Mouse (Mus musculus) midbrain, postnatal 0 days (tissue): ENCODE measurements at regions not wholly inside any gene's neighbourhood (a gene's known extent, or its start where the extent isn't known, plus 50 kb on each side); places are given as distances from the start of the nearest gene placed in this dataset.
A peak's percentile ranks its signal among the peaks of the same experiment; 100 is the strongest.

Experiments
- ATAC-seq: fragments of 200-750 bp; cut with Nextera tagmentation; 2 replicates; pipeline ENCODE4 v1.8.0; 2017; ENCODE audit warnings: moderate number of reproducible peaks, mild to moderate bottlenecking, moderate TSS enrichment, moderate library complexity; ENCODE audit not compliant: low FRiP score
- DNase-seq: peaks from one replicate; pipeline ENCODE4 v3.0.0-alpha.2; 2015; ENCODE audit warnings: low spot score
- H3K27ac ChIP-seq: fragments of 300-500 bp; sonication (generic); 2 replicates; pipeline ENCODE4 v1.5.1; 2014; ENCODE audit warnings: low read depth, mild to moderate bottlenecking, low read length, mixed read lengths
- H3K27me3 ChIP-seq: fragments of 300-500 bp; sonication (generic); 2 replicates; pipeline ENCODE4 v1.6.1; 2014; ENCODE audit warnings: low read length, control low read depth, mixed read lengths; ENCODE audit not compliant: insufficient read depth
- H3K36me3 ChIP-seq: fragments of 300-500 bp; sonication (generic); 2 replicates; pipeline ENCODE4 v1.6.1; 2014; ENCODE audit warnings: low read length, control low read depth, mixed read lengths; ENCODE audit not compliant: insufficient read depth
- H3K4me1 ChIP-seq: fragments of 300-500 bp; sonication (generic); 2 replicates; pipeline ENCODE4 v1.6.1; 2014; ENCODE audit warnings: mild to moderate bottlenecking, control low read depth, antibody characterized with exemption, low read length, mixed read lengths; ENCODE audit not compliant: insufficient read depth
- H3K4me2 ChIP-seq: fragments of 300-500 bp; sonication (generic); 2 replicates; pipeline ENCODE4 v1.6.1; 2014; ENCODE audit warnings: low read depth, mild to moderate bottlenecking, low read length, mixed read lengths; ENCODE audit not compliant: poor library complexity, severe bottlenecking
- H3K4me3 ChIP-seq: fragments of 300-500 bp; sonication (generic); 2 replicates; pipeline ENCODE4 v1.5.1; 2014; ENCODE audit warnings: low read depth, mild to moderate bottlenecking, low read length, moderate library complexity
- H3K9ac ChIP-seq: fragments of 300-500 bp; sonication (generic); replicated peaks from 2 replicates; pipeline ENCODE4 v1.6.1; 2014; ENCODE audit warnings: mild to moderate bottlenecking, low read length, moderate library complexity, mixed read lengths; ENCODE audit not compliant: poor library complexity, severe bottlenecking
- H3K9me3 ChIP-seq: fragments of 300-500 bp; sonication (generic); 2 replicates; pipeline ENCODE4 v1.6.1; 2016; ENCODE audit warnings: low read length, control low read depth
- CTCF ChIP-seq: IDR thresholded peaks from 2 replicates; pipeline ENCODE4 v1.5.1; 2016; ENCODE audit warnings: antibody characterized with exemption, mild to moderate bottlenecking
- WGBS: fragments of 180-500 bp; shearing (Covaris S2); extraction: QIAGEN DNeasy Blood & Tissue Kit; methylation state at CpG from one replicate; pipeline ENCODE4 v1.1.7; 2014; 5-methylcytosine and 5-hydroxymethylcytosine counted together

GRCm38 (mm10) chr15:6934564-6934980 is 59.8 kb upstream of the Osmr start:
- H3K4me3 ChIP-seq = no peak overlapping the region
- ATAC-seq (no peak), DNase-seq (no peak)
- H3K27ac ChIP-seq = no peak overlapping the region
- H3K27me3 ChIP-seq = no peaks in the 10 kb centered on the region
- H3K4me2 ChIP-seq = no peak overlapping the region
- no peaks in the 10 kb centered on the region for H3K36me3 ChIP-seq
- H3K9me3 ChIP-seq = no peaks in the 10 kb centered on the region
- no peak overlapping the region for H3K9ac ChIP-seq
- 81% methylated on average over 4 of the region's 4 CpGs for WGBS
- no peak for TF ChIP-seq CTCF
- no peaks in the 10 kb centered on the region for H3K4me1 ChIP-seq

- H3K4me3 ChIP-seq = no peak overlapping the region
- TF ChIP-seq CTCF = no peak
- H3K9ac ChIP-seq = no peak overlapping the region
- no peak overlapping the region for H3K27ac ChIP-seq
- H3K9me3 ChIP-seq = peaks cover 8% of the 10 kb centered on the region; the same call in 1 of the 2 replicates
- no peaks in the 10 kb centered on the region for H3K27me3 ChIP-seq
- DNase-seq (no peak), ATAC-seq (no peak)
- 79% methylated on average over 4 of the region's 4 CpGs for WGBS
- no peak overlapping the region for H3K4me2 ChIP-seq
- H3K36me3 ChIP-seq = no peaks in the 10 kb centered on the region
- no peaks in the 10 kb centered on the region for H3K4me1 ChIP-seq
These were observed 66.7 kb upstream of the Osmr start for GRCm38 (mm10) chr15:6941491-6941890.

GRCm38 (mm10) chr15:6949236-6949635 is 74.5 kb upstream of the Osmr start:
- no peaks in the 10 kb centered on the region for H3K27me3 ChIP-seq
- no peak overlapping the region for H3K4me2 ChIP-seq
- H3K36me3 ChIP-seq = no peaks in the 10 kb centered on the region
- ATAC-seq (no peak), DNase-seq (peak; percentile 27)
- no peak overlapping the region for H3K4me3 ChIP-seq
- 75% methylated on average over 5 of the region's 5 CpGs for WGBS
- TF ChIP-seq CTCF = no peak
- H3K4me1 ChIP-seq = no peaks in the 10 kb centered on the region
- no peak overlapping the region for H3K9ac ChIP-seq
- H3K9me3 ChIP-seq = peaks cover 5% of the 10 kb centered on the region; the same call in 1 of the 2 replicates
- no peak overlapping the region for H3K27ac ChIP-seq

GRCm38 (mm10) chr15:6949686-6950085 is 74.9 kb upstream of the Osmr start:
- Histone ChIP-seq H3K4me3 (no peak overlapping the region), H3K9ac (no peak overlapping the region), H3K9me3 (peaks cover under 1% of the 10 kb centered on the region; the same call in 1 of the 2 replicates), H3K36me3 (no peaks in the 10 kb centered on the region), H3K27ac (no peak overlapping the region), H3K4me2 (no peak overlapping the region), H3K4me1 (no peaks in the 10 kb centered on the region), H3K27me3 (no peaks in the 10 kb centered on the region)
- ATAC-seq = no peak
- DNase-seq = peak; percentile 52
- 88% methylated on average over 1 of the region's 1 CpGs for whole genome bisulfite sequencing
- TF ChIP-seq CTCF = no peak

- H3K4me2 ChIP-seq = no peak overlapping the region
- no peak overlapping the region for H3K9ac ChIP-seq
- H3K4me1 ChIP-seq = no peaks in the 10 kb centered on the region
- H3K27ac ChIP-seq = no peak overlapping the region
- no peaks in the 10 kb centered on the region for H3K36me3 ChIP-seq
- 93% methylated on average over 8 of the region's 8 CpGs for WGBS
- no peak overlapping the region for H3K4me3 ChIP-seq
- ATAC-seq (no peak), DNase-seq (no peak)
- TF ChIP-seq CTCF = no peak
- H3K9me3 ChIP-seq = no peaks in the 10 kb centered on the region
- H3K27me3 ChIP-seq = no peaks in the 10 kb centered on the region
These were observed 75.7 kb upstream of the Osmr start for GRCm38 (mm10) chr15:6950503-6950902.

- Histone ChIP-seq H3K4me2 (no peak overlapping the region), H3K27me3 (no peaks in the 10 kb centered on the region), H3K27ac (no peak overlapping the region), H3K4me1 (no peaks in the 10 kb centered on the region), H3K4me3 (no peak overlapping the region), H3K9ac (no peak overlapping the region), H3K36me3 (no peaks in the 10 kb centered on the region), H3K9me3 (no peaks in the 10 kb centered on the region)
- no peak for TF ChIP-seq CTCF
- no peak for DNase-seq
- ATAC-seq = no peak
- 19% methylated on average over 7 of the region's 7 CpGs for WGBS
These were observed 78.8 kb upstream of the Osmr start for GRCm38 (mm10) chr15:6953556-6953955.
